Mouse (Mus musculus) hindbrain, embryonic 14.5 days (tissue): ENCODE results near the gene Rin3. TPM values are rescaled to one million over a fixed set of nuclear protein-coding genes. Genes with fewer than 3 reads are reported as not detected.

Experiments
- ATAC-seq: fragments of 200-750 bp; cut with Nextera tagmentation; 2 replicates; pipeline ENCODE4 v1.8.0; 2017; ENCODE audit warnings: moderate number of reproducible peaks, mild to moderate bottlenecking, moderate TSS enrichment, moderate library complexity; ENCODE audit not compliant: low FRiP score
- DNase-seq: peaks from one replicate; pipeline ENCODE4 v3.0.0-alpha.2; 2015; ENCODE audit warnings: low spot score
- H3K27ac ChIP-seq: fragments of 300-500 bp; sonication (generic); 2 replicates; pipeline ENCODE4 v1.5.1; 2014; ENCODE audit warnings: mild to moderate bottlenecking, moderate library complexity
- H3K27me3 ChIP-seq: fragments of 300-500 bp; sonication (generic); 2 replicates; pipeline ENCODE4 v1.6.1; 2014; ENCODE audit warnings: mild to moderate bottlenecking, low read length, mixed read lengths; ENCODE audit not compliant: control insufficient read depth, insufficient read depth
- H3K36me3 ChIP-seq: fragments of 300-500 bp; sonication (generic); replicated peaks from 2 replicates; pipeline ENCODE4 v1.6.1; 2014; ENCODE audit not compliant: control insufficient read depth, insufficient read depth
- H3K4me1 ChIP-seq: fragments of 300-500 bp; sonication (generic); replicated peaks from 2 replicates; pipeline ENCODE4 v1.6.1; 2014; ENCODE audit warnings: antibody characterized with exemption, low read length, mixed read lengths; ENCODE audit not compliant: control insufficient read depth, insufficient read depth
- H3K4me2 ChIP-seq: fragments of 300-500 bp; sonication (generic); replicated peaks from 2 replicates; pipeline ENCODE4 v1.6.1; 2014; ENCODE audit warnings: mild to moderate bottlenecking, moderate library complexity
- H3K4me3 ChIP-seq: fragments of 300-500 bp; sonication (generic); replicated peaks from 2 replicates; pipeline ENCODE4 v1.5.1; 2014; ENCODE audit warnings: mild to moderate bottlenecking, low read length
- H3K9ac ChIP-seq: fragments of 300-500 bp; sonication (generic); 2 replicates; pipeline ENCODE4 v1.6.1; 2014
- H3K9me3 ChIP-seq: fragments of 300-500 bp; sonication (generic); 2 replicates; pipeline ENCODE4 v1.6.1; 2016; ENCODE audit warnings: low read length; ENCODE audit not compliant: control insufficient read depth
- WGBS: fragments of 180-500 bp; shearing (Covaris S2); extraction: QIAGEN DNeasy Blood & Tissue Kit; methylation state at CpG from one replicate; pipeline ENCODE4 v1.1.7; 2014; 5-methylcytosine and 5-hydroxymethylcytosine counted together
- polyA plus RNA-seq: library from polyadenylated mRNA; unstranded; fragments of >200 nt; fragmentation: Nextera tagmentation; extraction: Ambion mirVana; gene quantifications from 2 replicates; pipeline ENCODE4 v1.2.1, GENCODE M21; 2014

Rin3 gene
- polyA plus RNA-seq, 1 experiment from 2014 or later = 2.7 TPM

DNA sequence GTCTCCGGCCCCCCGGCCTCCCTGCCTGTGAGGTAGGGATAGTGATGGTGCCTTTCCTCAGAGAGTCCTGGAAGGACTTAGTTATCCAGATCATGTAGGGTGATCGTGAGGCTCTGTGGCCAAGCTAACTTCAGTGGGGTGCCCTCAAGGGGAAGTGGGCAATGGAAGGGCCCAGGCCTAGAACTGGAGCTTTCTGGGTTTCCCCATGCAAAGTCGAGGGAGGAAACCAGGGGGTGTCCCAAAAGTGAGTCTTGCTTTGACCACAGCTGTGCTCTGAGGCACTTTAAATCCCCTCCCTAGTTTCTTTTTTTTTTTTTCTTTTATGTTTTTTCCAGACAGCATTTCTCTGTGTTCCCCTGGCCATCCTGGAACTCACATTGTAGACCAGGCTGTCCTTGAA is 47.3 kb downstream of the Rin3 start:
- DNase-seq (no peak), ATAC-seq (no peak)
- 90% methylated on average over 4 of the region's 4 CpGs for WGBS
- Histone ChIP-seq H3K4me3 (no peak overlapping the region), H3K4me2 (no peak overlapping the region), H3K27me3 (no peaks in the 10 kb centered on the region), H3K36me3 (no peaks in the 10 kb centered on the region), H3K4me1 (no peaks in the 10 kb centered on the region), H3K9me3 (no peaks in the 10 kb centered on the region), H3K9ac (no peak overlapping the region), H3K27ac (no peak overlapping the region)

DNA sequence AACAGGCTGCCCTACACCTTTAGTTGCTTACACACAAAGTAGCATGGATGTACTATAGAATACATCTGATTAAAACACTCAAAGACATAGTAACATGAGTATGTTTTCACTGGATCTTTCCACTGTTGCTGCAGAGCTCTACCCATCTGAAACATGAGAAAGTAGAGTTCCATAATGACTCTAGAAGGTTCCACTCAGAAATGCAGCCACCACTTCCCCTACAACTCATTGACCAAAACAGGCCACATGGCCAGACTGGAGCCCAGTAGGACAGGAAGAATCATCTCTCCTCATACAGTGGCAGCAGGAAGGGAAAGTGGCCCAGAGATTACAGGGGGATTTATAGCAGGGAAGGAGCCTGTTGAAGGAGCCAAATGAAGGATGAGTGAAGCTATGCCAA is 47.9 kb downstream of the Rin3 start:
- no peaks in the 10 kb centered on the region for H3K27me3 ChIP-seq
- H3K27ac ChIP-seq = no peak overlapping the region
- H3K4me1 ChIP-seq = no peaks in the 10 kb centered on the region
- H3K9me3 ChIP-seq = no peaks in the 10 kb centered on the region
- no peak overlapping the region for H3K4me2 ChIP-seq
- DNase-seq (no peak), ATAC-seq (no peak)
- H3K4me3 ChIP-seq = no peak overlapping the region
- no peak overlapping the region for H3K9ac ChIP-seq
- no peaks in the 10 kb centered on the region for H3K36me3 ChIP-seq

DNA sequence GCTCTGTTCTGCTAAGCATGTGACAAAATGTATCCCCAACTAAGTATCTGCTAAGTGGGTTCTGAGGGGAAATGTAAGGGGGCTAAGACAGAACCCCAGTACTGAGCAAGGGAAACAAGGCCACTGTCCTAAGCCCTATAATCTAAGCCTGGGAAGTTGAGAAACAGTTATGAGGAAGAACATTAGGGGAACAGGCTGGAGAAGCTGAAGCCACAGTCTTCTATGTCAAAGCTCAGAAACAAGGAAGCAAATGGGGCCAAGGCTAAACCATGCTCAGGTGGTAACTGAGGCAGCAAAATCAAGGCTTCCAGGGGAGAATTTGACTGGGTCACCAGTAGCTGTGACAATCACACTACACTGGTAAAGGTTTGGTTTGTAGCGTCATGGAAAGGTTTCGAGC is 50.3 kb downstream of the Rin3 start:
- no peak for DNase-seq
- no peaks in the 10 kb centered on the region for H3K27me3 ChIP-seq
- H3K36me3 ChIP-seq = no peaks in the 10 kb centered on the region
- no peak for ATAC-seq
- no peak overlapping the region for H3K9ac ChIP-seq
- H3K4me2 ChIP-seq = no peak overlapping the region
- H3K4me1 ChIP-seq = no peaks in the 10 kb centered on the region
- no peaks in the 10 kb centered on the region for H3K9me3 ChIP-seq
- H3K4me3 ChIP-seq = no peak overlapping the region
- WGBS = 97% methylated on average over 2 of the region's 2 CpGs
- H3K27ac ChIP-seq = no peak overlapping the region

DNA sequence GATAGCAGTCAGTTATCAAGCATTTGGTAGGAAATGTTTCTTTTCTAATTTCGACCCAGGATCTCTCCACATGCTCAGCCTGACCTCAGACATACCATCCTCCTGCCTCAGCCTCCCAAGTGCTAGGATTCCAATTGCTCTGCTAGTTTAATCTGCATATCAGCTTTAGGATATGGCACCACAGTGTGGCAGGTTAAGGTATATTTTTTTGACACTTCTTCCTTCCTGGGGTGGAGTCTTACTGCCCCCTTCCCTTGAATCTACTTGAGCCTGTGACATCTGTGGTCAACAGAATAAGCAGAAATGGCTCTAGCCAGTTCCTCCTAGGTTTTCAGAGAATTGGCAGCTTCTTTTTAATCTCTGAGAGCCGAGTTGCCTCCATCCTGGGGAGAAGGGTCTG is 56.2 kb downstream of the Rin3 start:
- H3K9me3 ChIP-seq = no peaks in the 10 kb centered on the region
- 78% methylated on average over 2 of the region's 2 CpGs for WGBS
- H3K4me3 ChIP-seq = no peak overlapping the region

DNA sequence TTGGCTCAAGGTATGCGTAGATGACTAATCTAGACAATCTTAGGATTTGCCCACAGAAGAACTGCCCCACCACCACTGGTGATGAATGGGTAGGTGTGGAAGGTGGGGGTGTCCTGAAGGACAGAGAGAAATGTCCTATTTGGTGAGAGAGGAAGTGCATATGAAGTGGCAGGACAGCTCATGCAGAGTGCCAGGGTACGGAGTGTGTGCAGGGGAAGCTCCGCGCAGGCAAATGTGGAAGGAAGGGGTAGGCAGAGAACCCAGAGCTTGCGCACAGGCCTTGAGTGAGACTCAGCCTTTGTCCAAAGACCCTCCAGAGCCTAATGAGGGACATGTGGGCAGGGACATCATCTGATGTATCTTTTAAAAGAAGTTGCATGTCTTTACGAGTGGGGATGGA is 57.6 kb downstream of the Rin3 start:
- no peak overlapping the region for H3K27ac ChIP-seq
- H3K4me3 ChIP-seq = no peak overlapping the region
- no peaks in the 10 kb centered on the region for H3K9me3 ChIP-seq
- H3K27me3 ChIP-seq = no peaks in the 10 kb centered on the region
- H3K9ac ChIP-seq = no peak overlapping the region
- H3K4me1 ChIP-seq = no peaks in the 10 kb centered on the region
- no peak for ATAC-seq
- no peak overlapping the region for H3K4me2 ChIP-seq
- no peaks in the 10 kb centered on the region for H3K36me3 ChIP-seq
- DNase-seq = no peak
- WGBS = 91% methylated on average over 6 of the region's 6 CpGs

More for the DNA sequence above, 56.2 kb downstream of the Rin3 start:
- no peaks in the 10 kb centered on the region for H3K27me3 ChIP-seq
- no peak overlapping the region for H3K4me2 ChIP-seq
- no peak overlapping the region for H3K27ac ChIP-seq
- ATAC-seq (no peak), DNase-seq (no peak)
- no peak overlapping the region for H3K9ac ChIP-seq
- H3K36me3 ChIP-seq = no peaks in the 10 kb centered on the region
- no peaks in the 10 kb centered on the region for H3K4me1 ChIP-seq

DNA sequence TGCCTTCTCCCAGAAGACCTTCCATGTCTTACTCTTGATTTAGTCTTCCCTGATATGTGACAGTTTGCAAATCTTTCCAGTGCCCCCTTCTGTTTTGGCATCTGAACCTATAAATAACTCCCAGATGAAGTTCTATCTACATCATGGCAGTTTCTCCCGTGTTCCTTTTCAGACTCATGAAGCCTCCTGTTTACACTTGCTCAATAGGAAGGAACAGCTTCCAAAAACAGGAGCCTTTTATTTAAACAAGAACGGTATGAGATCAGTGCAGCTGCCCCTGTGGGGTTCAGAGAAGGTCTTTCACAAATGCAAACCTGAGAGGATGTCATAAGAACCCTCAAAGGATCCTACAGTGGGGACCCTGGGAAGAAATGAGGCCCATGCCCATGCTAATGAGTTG is 59.3 kb downstream of the Rin3 start:
- Histone ChIP-seq H3K36me3 (no peaks in the 10 kb centered on the region), H3K27me3 (no peaks in the 10 kb centered on the region), H3K27ac (no peak overlapping the region), H3K9ac (no peak overlapping the region), H3K4me3 (no peak overlapping the region), H3K4me2 (no peak overlapping the region), H3K9me3 (no peaks in the 10 kb centered on the region), H3K4me1 (no peaks in the 10 kb centered on the region)
- WGBS = 73% methylated on average over 2 of the region's 2 CpGs
- no peak for ATAC-seq
- DNase-seq = no peak

DNA sequence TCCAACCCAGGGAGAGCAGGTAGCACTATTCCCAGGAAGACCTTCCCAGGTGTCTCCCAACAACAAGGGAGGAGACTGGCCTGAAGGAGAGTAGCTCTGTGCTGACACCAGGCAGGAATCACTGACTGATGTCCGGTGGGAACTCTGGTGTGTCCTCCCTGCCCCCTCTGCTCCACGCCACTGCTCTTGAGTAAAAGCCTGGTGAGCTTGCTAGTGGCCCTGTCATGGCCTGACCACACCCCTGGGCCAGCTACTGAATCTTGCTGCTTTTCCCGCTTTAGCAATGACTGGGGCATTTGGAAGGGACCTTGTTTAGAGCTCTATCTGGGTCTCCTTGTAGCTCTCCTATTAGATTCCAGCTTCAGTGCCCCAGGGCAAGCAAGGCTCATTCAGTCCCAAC is 59.8 kb downstream of the Rin3 start:
- H3K27me3 ChIP-seq = no peaks in the 10 kb centered on the region
- no peak for DNase-seq
- no peaks in the 10 kb centered on the region for H3K9me3 ChIP-seq
- H3K4me2 ChIP-seq = no peak overlapping the region
- no peak overlapping the region for H3K4me3 ChIP-seq
- no peaks in the 10 kb centered on the region for H3K4me1 ChIP-seq
- no peak for ATAC-seq
- no peak overlapping the region for H3K9ac ChIP-seq
- no peak overlapping the region for H3K27ac ChIP-seq
- WGBS = 52% methylated on average over 3 of the region's 3 CpGs
- no peaks in the 10 kb centered on the region for H3K36me3 ChIP-seq

DNA sequence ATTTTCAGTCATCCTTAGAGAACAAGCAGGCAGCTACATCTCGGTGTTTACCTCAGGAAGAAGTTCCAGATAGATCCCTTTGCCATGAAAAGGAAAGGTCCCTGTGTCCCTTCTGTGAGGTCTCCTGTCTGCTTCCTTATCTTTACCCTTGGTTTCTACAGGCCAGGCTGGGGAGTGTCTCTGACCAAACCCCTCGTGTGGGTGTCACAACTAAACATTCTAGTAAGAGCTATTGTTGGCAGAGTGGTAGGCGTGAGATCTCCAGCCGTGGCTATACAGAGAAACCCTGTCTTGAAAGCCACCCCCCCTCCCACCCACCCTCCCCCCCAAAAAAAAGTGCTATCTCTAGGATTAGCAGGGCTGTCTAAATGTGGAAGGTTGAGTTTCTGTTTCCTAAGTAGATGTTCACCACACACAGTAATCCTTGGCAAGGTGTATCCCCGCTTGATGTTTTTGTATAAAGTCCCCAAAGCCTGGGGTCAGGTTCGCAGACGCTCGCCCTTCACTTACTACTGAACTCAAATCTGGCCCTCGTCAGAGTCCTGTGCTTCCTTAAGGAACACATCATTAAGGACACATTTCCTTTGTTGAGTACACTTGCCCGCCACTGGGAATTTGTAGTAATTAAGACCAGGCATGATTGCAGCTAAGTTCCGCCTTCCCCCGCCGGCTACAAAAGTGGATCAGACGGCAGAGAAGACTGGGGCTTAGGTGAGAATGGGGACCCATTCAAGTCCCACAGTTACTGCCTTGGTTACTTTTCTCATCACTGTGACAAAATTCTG is 62.4 kb downstream of the Rin3 start:
- WGBS = 77% methylated on average over 14 of the region's 14 CpGs

DNA sequence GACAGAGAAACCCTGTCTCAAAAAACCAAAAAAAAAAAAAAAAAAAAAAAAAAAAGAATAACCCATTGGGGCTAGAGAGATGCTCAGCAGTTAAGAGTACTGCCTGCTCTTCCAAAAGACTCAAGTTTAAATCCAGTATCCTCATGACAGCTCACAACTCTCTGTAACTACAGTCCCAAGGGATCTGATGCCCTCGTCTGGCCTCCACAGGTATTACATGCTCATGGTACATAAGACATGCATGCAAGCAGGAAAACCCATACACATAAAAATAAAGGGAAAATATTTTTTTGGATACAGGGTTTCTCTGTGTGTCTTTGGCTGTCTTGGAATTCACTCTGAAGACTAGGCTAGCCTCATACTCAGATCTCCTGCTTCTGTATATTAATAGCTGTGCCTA is 63.7 kb downstream of the Rin3 start:
- H3K9ac ChIP-seq = no peak overlapping the region
- 6% methylated on average over 1 of the region's 1 CpGs for WGBS
- no peak for ATAC-seq

More for the DNA sequence above, 62.4 kb downstream of the Rin3 start:
- H3K4me3 ChIP-seq = no peak overlapping the region
- H3K27ac ChIP-seq = no peak overlapping the region
- DNase-seq = no peak
- no peaks in the 10 kb centered on the region for H3K9me3 ChIP-seq
- ATAC-seq = no peak
- no peaks in the 10 kb centered on the region for H3K27me3 ChIP-seq
- no peak overlapping the region for H3K9ac ChIP-seq
- no peaks in the 10 kb centered on the region for H3K36me3 ChIP-seq
- H3K4me1 ChIP-seq = no peaks in the 10 kb centered on the region
- no peak overlapping the region for H3K4me2 ChIP-seq

DNA sequence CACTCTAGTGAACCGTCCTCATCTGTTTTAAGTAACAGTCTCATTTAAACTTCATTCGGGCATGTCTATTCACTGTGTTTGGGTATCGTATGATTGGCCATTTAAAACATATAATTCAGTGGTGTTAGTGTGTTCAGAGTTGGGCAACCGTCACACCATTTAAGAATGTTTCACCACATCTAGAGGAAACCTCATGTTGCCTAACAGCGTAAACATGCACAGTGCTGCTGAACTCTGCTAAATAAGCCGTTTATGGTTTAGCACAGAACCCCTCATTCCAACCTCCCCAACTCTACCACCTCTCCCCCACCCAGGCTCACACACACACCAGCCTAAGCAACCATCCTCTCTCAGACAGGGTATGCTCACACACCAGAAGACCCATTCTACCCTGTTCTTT is 65.6 kb downstream of the Rin3 start:
- H3K4me1 ChIP-seq = no peaks in the 10 kb centered on the region
- DNase-seq (no peak), ATAC-seq (no peak)
- no peaks in the 10 kb centered on the region for H3K36me3 ChIP-seq
- WGBS = 93% methylated on average over 6 of the region's 6 CpGs
- no peak overlapping the region for H3K4me3 ChIP-seq
- no peak overlapping the region for H3K27ac ChIP-seq
- no peak overlapping the region for H3K9ac ChIP-seq
- no peaks in the 10 kb centered on the region for H3K9me3 ChIP-seq
- no peaks in the 10 kb centered on the region for H3K27me3 ChIP-seq
- no peak overlapping the region for H3K4me2 ChIP-seq

More for the DNA sequence above, 63.7 kb downstream of the Rin3 start:
- H3K36me3 ChIP-seq = no peaks in the 10 kb centered on the region
- H3K4me2 ChIP-seq = no peak overlapping the region
- no peaks in the 10 kb centered on the region for H3K27me3 ChIP-seq
- H3K4me1 ChIP-seq = no peaks in the 10 kb centered on the region
- DNase-seq = no peak
- H3K4me3 ChIP-seq = no peak overlapping the region
- no peak overlapping the region for H3K27ac ChIP-seq
- no peaks in the 10 kb centered on the region for H3K9me3 ChIP-seq
